Mouse (Mus musculus): ENCODE measurements around the gene Rhox7a. TPM values are rescaled to one million over a fixed set of nuclear protein-coding genes. Genes with fewer than 3 reads are reported as not detected.

Rhox7a gene
- polyA plus RNA-seq (2014; fragmentation: Illumina TruSeq; extraction: RNeasy Lipid Tissue Mini Kit (QIAGEN cat#74804)): not detected

DNA sequence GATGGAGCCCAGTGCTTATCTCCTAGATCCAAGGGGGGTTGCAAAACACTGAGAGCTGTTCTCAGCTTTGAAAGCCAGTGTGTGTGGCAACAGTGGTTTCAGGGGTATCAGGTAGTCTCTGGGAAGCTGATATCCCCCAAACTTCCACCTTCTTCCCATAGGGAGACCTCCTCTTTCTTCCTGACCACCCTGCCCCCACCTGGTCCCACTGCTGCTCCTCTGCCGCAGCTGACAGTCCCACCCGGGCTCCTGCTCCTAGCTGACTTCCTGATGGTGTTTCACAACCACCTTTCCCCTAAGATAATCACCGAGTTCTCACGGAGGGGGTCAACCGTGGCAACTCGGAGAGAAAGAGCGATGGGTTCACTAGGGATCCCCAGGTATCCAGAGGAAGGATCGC is at the start of gene Rhox7a:
Gene Rhox7a, plus strand, starts transcription at position 301 of the 400 bp plus-strand sequence.

GRCm38 (mm10) chrX:37826610-37827009 is 4.9 kb upstream of the Rhox7a start, which contains the start of gene Rhox6:
TSS of gene Rhox6 (plus strand) at chrX:37826910.

GRCm38 (mm10) chrX:37878844-37879243 is 47.4 kb downstream of the Rhox7a start, which contains the start of gene Rhox8:
TSS of gene Rhox8 (minus strand) at chrX:37878944.

Other genes starting within 250 kb of the Rhox7a start
- gene Rhox4f, start 224.0 kb upstream of the Rhox7a start, polyA plus RNA-seq (2014; fragmentation: Illumina TruSeq; extraction: RNeasy Lipid Tissue Mini Kit (QIAGEN cat#74804)): not detected
- gene Rhox3g, start 203.1 kb upstream of the Rhox7a start, polyA plus RNA-seq (2014; fragmentation: Illumina TruSeq; extraction: RNeasy Lipid Tissue Mini Kit (QIAGEN cat#74804)): not detected
- not detected for gene Rhox2g, start 188.2 kb upstream of the Rhox7a start, polyA plus RNA-seq (2014; fragmentation: Illumina TruSeq; extraction: RNeasy Lipid Tissue Mini Kit (QIAGEN cat#74804))
- not detected for gene Rhox4g, start 180.4 kb upstream of the Rhox7a start, polyA plus RNA-seq (2014; fragmentation: Illumina TruSeq; extraction: RNeasy Lipid Tissue Mini Kit (QIAGEN cat#74804))
- not detected for gene Rhox3h, start 162.9 kb upstream of the Rhox7a start, polyA plus RNA-seq (2014; fragmentation: Illumina TruSeq; extraction: RNeasy Lipid Tissue Mini Kit (QIAGEN cat#74804))
- gene Rhox2h, start 158.4 kb upstream of the Rhox7a start, polyA plus RNA-seq (2014; fragmentation: Illumina TruSeq; extraction: RNeasy Lipid Tissue Mini Kit (QIAGEN cat#74804)): not detected
- not detected for gene Rhox5, start 26.8 kb upstream of the Rhox7a start, polyA plus RNA-seq (2014; fragmentation: Illumina TruSeq; extraction: RNeasy Lipid Tissue Mini Kit (QIAGEN cat#74804))
- gene Rhox6, start 4.8 kb upstream of the Rhox7a start, polyA plus RNA-seq (2014; fragmentation: Illumina TruSeq; extraction: RNeasy Lipid Tissue Mini Kit (QIAGEN cat#74804)): not detected
- 6.0 TPM for gene Rhox8, start 47.3 kb downstream of the Rhox7a start, polyA plus RNA-seq (2014; fragmentation: Illumina TruSeq; extraction: RNeasy Lipid Tissue Mini Kit (QIAGEN cat#74804))
- not detected for gene Rhox7b, start 65.5 kb downstream of the Rhox7a start, polyA plus RNA-seq (2014; fragmentation: Illumina TruSeq; extraction: RNeasy Lipid Tissue Mini Kit (QIAGEN cat#74804))
- gene Rhox9, start 70.1 kb downstream of the Rhox7a start, polyA plus RNA-seq (2014; fragmentation: Illumina TruSeq; extraction: RNeasy Lipid Tissue Mini Kit (QIAGEN cat#74804)): not detected
- gene Btg1-ps1, start 187.1 kb downstream of the Rhox7a start, polyA plus RNA-seq (2014; fragmentation: Illumina TruSeq; extraction: RNeasy Lipid Tissue Mini Kit (QIAGEN cat#74804)): 0.29 TPM
- not detected for gene Btg1-ps2, start 211.4 kb downstream of the Rhox7a start, polyA plus RNA-seq (2014; fragmentation: Illumina TruSeq; extraction: RNeasy Lipid Tissue Mini Kit (QIAGEN cat#74804))
- not detected for gene Rhox10, start 234.8 kb downstream of the Rhox7a start, polyA plus RNA-seq (2014; fragmentation: Illumina TruSeq; extraction: RNeasy Lipid Tissue Mini Kit (QIAGEN cat#74804))